Mouse (Mus musculus) liver, embryonic 14.5 days (tissue): ENCODE measurements at regions not wholly inside any gene's neighbourhood (a gene's known extent, or its start where the extent isn't known, plus 50 kb on each side); places are given as distances from the start of the nearest gene placed in this dataset.

Experiments used
- CTCF ChIP-seq: IDR thresholded peaks from 2 replicates; pipeline ENCODE4 v1.5.1; 2016; ENCODE audit warnings: antibody characterized with exemption, low read depth, control low read depth
- EP300 ChIP-seq: IDR thresholded peaks from 2 replicates; pipeline ENCODE4 v1.6.1; 2016; ENCODE audit warnings: antibody characterized with exemption, low read depth

DNA sequence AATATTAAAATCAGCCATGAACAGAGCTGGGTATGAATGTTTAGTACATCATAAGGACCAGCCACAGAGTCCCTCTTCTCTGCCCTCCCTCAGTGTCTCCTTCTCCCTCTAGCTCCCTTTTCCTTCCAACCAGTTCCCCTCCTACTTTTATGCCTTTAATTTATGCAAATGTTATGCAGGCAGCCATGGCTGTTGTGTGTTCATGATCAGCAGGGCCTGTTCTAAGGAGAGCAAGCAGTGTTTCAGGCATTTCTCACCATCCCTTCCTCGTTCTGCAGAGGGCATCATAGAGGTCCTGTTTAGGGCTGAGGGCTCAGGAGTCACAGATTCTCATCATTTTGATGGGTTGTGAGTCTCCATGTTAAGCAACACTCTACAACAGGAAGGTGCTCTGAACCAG is 162.4 kb upstream of the Dkk2 start:
- TF ChIP-seq CTCF = no peak
- TF ChIP-seq EP300 = no peak
